ENCODE assay signal across 29 mouse cellular contexts in the genomic region with DNA sequence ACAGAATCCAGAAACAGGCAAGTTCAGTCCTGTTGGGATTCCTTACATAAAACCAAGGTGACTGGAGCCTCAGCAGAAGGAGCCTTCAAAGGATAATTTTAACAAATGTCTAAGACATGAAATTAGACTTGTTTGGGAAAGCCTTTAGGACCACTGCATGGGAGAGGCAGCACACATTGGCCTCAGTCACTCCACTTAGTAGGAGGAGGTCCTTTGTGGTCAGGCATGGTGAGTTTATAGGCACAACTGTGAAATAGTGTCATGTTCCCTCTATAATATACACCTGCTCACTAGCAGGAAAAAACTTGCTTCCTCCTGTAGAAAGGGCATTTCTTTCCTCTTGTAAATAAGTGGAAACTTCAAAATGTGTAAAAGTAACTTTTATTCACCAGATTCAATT.
"Had no signal": no experiment of that assay in that cellular context is flagged by ENCODE, and none has a peak within 500 bp of the region (broad histone marks: within the 10 kb centered on the region; RNA-seq: fewer than 3 reads in every experiment).

No protein-coding gene starts in this region.

- H3K4me1 ChIP-seq: embryonic facial prominence, embryonic 10.5 days; embryonic facial prominence, embryonic 12.5 days; embryonic facial prominence, embryonic 13.5 days; embryonic facial prominence, embryonic 15.5 days; forebrain, embryonic 10.5 days; forebrain, embryonic 12.5 days; forebrain, embryonic 13.5 days; forebrain, embryonic 15.5 days had no signal

- DNase-seq: cerebellum, adult 2 months; cerebellum, adult 8-10 months; cerebellum, adult 9-10 months; cerebellum, adult 9-11 months; cerebellum, postnatal 10 days; cerebellum, postnatal 14 days; cerebellum, postnatal 25 days; cerebellum, postnatal 36 days; embryo, embryonic 11 days; forebrain, postnatal 0 days; gastrocnemius, adult 2 months; gastrocnemius, postnatal 10 days; gastrocnemius, postnatal 14 days; gastrocnemius, postnatal 25 days; gastrocnemius, postnatal 36 days; heart, adult 11 months; heart, adult 18-20 months; heart, adult 2 months had no signal

- ATAC-seq: forebrain, embryonic 13.5 days; forebrain, embryonic 14.5 days; forebrain, embryonic 15.5 days; forebrain, embryonic 16.5 days; forebrain, postnatal 0 days had no signal

- H3K36me3 ChIP-seq: embryonic facial prominence, embryonic 10.5 days; embryonic facial prominence, embryonic 12.5 days; embryonic facial prominence, embryonic 13.5 days; embryonic facial prominence, embryonic 15.5 days; forebrain, embryonic 10.5 days; forebrain, embryonic 12.5 days; forebrain, embryonic 15.5 days had no signal

- H3K9me3 ChIP-seq: embryonic facial prominence, embryonic 12.5 days; forebrain, embryonic 10.5 days; forebrain, embryonic 12.5 days; forebrain, embryonic 13.5 days; forebrain, embryonic 15.5 days had no signal

- H3K9ac ChIP-seq: embryonic facial prominence, embryonic 12.5 days; embryonic facial prominence, embryonic 13.5 days; embryonic facial prominence, embryonic 15.5 days; forebrain, embryonic 12.5 days; forebrain, embryonic 13.5 days; forebrain, embryonic 15.5 days; forebrain, postnatal 0 days had no signal

- H3K4me2 ChIP-seq: embryonic facial prominence, embryonic 12.5 days; embryonic facial prominence, embryonic 13.5 days; embryonic facial prominence, embryonic 15.5 days; forebrain, embryonic 12.5 days; forebrain, embryonic 13.5 days; forebrain, embryonic 15.5 days had no signal

- H3K4me3 ChIP-seq: embryonic facial prominence, embryonic 10.5 days; embryonic facial prominence, embryonic 12.5 days; embryonic facial prominence, embryonic 13.5 days; embryonic facial prominence, embryonic 15.5 days; erythroblast, embryonic 14.5 days; forebrain, embryonic 10.5 days; forebrain, embryonic 12.5 days; forebrain, embryonic 13.5 days; forebrain, embryonic 15.5 days; gastrocnemius, adult 2 months; heart, adult 2 months had no signal

- H3K27ac ChIP-seq: embryonic facial prominence, embryonic 10.5 days; embryonic facial prominence, embryonic 12.5 days; embryonic facial prominence, embryonic 13.5 days; embryonic facial prominence, embryonic 15.5 days; forebrain, embryonic 10.5 days; forebrain, embryonic 12.5 days; forebrain, embryonic 13.5 days; forebrain, embryonic 15.5 days; gastrocnemius, adult 2 months; heart, adult 2 months had no signal

- H3K27me3 ChIP-seq: embryonic facial prominence, embryonic 12.5 days; embryonic facial prominence, embryonic 13.5 days; embryonic facial prominence, embryonic 15.5 days; forebrain, embryonic 12.5 days; forebrain, embryonic 13.5 days; forebrain, embryonic 15.5 days had no signal
